Mouse (Mus musculus): Measurements from ENCODE around the gene Mllt3. TPM values are rescaled to one million over a fixed set of nuclear protein-coding genes. Genes with fewer than 3 reads are reported as not detected.

Mllt3 gene
- total and polyA plus RNA-seq, 3 experiments: 3.0 to 30.0 (median 24.7) TPM

DNA sequence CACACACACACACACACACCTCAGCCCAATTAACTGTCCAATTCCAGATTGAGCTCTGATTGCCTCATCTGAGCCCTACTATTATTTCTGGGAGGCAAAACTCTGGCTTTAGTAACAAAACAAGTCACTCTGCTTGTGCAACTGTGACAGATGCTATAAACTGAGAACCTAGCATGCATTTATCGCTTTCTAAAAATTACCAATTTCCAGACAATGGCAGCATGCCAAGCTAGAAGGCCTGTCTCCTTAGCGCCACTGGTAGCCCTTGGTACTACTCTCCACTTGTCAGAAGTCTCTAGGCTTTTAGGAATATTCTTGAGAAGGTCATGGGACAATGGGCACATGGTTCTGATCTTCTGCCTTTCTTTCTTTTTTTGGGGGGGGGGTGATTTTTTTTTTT, 257.4 kb downstream of the Mllt3 start:
- no peak for DNase-seq

DNA sequence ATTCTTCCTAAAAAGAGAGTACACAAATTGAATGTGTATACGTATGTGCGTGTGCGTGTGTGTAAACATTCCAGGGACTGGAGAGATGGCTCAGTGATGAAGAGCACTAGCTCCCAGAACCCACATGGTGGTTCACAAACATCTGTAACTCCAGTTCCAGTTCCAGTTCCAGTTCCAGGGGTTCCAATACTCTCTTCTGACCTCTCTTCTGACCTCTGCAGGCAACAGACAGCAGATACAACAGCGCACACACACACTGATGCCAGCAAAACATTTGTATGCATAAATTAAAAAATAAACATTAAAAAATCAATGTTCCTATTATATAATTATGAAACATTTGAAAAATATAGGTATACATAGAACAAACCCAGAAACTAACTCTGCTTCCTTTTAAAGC, 258.6 kb downstream of the Mllt3 start:
- no peak for DNase-seq

DNA sequence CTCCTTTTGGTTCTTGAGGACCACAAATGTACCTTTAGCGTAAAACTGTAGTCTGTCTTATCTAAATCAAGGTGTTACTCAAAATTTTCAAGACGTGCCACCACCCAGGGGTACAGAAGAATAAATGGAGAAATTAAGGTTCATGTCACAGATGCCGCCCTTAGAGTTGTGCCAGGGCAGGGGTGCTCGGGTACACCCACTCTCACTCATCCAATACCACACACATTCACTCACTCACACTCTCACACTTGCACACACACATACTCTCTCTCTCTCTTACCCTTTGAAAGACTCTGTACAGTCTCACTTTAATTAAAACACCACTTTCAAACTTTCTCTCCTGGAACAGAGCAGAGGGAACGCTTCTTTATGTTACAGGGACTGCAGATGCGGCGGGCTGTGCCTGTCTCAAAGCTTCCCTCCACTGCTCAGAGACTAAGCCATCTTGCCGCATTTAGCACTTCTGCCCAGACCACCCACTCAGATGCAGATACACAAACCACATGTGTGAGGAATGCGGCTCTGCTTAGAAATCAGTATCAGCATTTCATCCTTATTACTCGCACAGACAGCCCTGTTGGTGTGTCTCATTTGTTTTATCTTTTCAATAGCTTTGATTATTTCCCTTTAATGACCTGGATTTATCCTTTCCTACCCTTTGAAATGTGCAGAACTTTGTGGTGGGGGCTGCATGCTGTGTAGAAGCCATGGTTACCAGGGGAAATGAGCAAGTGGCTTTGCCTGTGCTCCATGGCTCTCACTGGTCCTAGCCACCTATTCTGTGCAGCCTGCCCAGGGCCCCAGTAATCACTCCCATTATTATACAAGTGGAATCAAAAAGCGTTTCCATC, 265.2 kb downstream of the Mllt3 start:
- no peak for DNase-seq

GRCm38 (mm10) chr4:87765729-87766128, 267.4 kb downstream of the Mllt3 start:
- DNase-seq: no peak

- DNase-seq: no peak
Observed at GRCm38 (mm10) chr4:87761075-87761474, 272.1 kb downstream of the Mllt3 start.

DNA sequence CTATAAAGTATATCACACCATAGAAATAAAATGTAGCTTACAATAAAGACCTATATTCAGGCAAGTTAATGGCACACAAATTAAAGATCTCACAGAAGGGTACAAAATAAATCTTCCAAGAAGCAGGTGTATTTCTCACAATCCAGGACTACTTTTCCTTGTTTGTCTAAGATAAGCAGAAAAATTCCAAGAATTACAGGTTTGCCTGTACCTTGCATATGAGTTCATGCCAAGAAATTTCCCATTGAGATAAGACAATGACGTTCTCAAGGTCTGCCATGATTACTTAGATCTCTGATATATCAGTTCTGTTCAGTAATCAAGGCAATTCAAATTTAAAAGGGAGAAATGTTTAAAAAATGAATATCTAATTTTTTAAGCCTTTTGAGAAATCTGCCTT, 272.9 kb downstream of the Mllt3 start:
- DNase-seq: no peak

DNA sequence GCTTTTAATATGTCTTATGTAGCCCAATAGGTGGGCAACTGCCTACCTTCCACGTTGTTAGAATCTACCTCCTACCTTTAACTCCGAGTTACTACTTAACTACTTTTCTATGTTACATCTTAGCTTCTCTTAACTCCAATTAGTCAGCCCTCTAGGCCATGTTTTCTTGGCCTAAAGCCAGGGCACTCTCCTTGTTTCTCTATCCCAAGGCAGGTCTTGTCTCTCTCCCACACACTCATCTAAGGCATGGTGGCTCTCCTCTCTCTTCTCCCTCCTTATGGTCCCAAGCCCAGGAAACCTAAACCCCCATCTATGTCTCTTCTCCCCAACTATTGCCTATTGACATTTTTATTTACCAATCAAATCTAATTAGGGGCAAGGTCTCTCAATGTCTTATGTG, 273.5 kb downstream of the Mllt3 start:
- DNase-seq: no peak

GRCm38 (mm10) chr4:87759110-87759509, 274.1 kb downstream of the Mllt3 start:
- DNase-seq: no peak

DNA sequence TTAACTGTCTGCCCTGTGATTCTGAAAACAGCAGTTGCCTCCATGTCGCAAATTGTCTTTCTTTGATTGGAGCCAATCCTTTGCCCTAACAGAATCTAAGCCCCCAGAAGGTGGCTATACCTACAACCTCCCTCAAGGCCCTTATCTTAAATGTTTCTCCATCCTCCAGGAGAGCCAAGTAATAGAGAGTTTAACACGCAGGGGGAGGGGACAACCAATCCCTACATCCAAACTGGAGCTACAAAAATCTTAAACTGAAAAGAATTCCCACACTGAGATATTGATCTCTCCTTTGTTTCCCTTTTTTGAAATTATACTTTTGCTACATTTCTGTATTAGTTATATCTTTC, 281.7 kb downstream of the Mllt3 start:
- DNase-seq: no peak

DNA sequence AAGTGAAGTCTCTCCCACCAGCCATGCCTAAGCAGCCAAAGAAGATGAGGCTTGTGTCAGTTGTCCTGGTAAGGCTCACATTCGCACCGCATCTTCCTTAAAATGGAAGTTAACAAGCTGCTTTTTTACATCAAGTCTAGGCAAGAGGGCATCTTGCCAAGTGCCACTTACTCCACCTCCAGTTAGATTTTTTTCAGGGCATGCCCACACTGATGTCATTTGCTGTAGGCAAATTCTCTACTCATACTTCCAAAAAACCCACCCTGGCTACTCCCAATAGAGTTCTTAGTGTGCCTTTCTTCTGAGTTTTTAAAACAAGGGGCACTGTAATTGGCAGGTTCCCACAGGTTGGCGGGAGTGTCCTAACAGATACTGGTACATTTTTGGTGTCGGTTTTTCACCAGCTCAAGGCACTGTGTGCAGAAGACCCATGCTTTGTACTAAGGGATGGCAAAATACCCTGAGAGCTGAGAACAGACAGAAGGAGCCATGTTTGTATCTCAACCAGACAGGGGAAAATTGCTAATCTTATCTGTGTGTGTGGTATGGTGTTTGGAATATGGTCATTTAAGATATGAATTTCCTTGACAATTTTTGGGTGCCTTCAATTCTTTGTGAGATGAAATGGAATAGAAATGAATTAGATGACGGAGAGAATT, 282.2 kb downstream of the Mllt3 start:
- no peak for DNase-seq

- DNase-seq: peak; percentile 5
Observed at GRCm38 (mm10) chr4:87749532-87750234, 283.5 kb downstream of the Mllt3 start.

DNA sequence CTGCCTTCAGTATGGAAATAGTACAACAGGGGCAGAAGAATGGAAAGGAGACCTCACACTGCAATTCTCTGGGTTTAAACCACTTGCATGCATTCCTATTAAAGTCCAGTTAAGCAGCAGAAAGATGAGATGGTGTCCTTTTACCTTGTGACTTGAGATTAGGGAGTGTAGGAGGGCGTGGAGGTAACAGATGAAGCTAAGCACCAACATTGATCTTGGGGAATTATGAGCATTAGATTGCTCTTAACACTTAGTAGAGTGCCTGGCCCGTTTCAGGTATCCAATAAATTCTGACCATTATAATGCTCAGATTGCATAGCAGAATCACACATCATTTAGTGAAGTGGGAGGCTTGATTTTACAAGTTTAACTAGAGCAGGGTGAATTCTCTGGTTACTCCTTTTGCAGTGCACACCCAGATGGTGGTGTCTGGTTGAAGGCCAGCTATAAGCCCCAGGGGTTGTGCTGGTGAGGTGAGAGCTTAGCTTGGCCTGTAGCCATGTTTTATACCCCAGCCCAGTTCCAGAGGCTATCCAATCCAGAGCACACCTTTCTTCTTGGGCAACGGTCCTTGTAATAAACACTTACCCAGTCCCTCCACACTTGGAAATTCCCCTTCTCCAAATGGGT, 288.0 kb downstream of the Mllt3 start:
- DNase-seq: no peak

DNA sequence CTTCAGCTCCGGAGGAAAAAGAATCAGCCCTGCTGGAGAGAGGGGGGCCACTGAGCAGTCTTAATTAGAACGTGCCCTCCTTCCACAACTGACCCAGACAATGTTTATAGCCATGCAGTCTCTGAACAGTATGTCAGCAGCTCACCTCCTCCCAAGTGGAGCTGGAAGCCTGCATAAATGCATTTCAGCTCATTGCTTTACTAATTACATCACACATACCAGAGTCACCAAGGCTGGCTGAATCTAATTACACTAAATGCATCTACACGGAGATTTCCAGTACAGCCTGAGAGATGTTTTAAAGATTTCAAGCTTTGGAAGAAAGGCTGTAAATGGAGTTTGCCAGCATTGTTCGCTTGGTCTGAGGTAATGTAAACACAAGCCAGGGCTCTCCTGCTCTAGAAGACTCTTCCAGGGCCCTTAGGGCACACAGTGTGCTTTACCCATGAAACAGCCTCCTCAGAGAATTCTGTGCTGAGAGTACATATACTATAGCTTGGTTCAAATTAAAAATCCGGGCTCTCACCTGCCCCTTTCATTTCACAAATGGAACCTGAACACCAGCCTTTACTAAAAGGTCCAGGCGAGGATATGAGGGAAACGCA, 293.5 kb downstream of the Mllt3 start:
- no peak for DNase-seq

DNA sequence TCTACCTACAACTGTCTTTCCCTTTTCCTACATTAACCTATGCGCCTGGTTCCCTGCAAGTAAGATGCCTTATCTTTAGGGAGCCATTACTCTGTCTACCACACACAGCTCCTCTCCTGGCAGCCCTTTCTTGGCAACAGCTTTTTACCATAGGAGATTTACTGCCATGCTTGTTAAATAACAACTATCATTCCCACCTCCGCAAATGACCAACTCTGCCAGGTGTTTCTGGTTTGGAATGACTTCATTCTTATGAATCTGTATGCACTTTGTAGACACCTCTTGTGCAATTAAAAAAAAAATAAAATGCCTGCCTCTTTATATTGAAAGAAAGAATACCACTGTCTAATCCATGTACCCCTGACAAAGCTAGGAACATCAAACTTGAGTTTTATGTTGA, 294.1 kb downstream of the Mllt3 start:
- no peak for DNase-seq

DNA sequence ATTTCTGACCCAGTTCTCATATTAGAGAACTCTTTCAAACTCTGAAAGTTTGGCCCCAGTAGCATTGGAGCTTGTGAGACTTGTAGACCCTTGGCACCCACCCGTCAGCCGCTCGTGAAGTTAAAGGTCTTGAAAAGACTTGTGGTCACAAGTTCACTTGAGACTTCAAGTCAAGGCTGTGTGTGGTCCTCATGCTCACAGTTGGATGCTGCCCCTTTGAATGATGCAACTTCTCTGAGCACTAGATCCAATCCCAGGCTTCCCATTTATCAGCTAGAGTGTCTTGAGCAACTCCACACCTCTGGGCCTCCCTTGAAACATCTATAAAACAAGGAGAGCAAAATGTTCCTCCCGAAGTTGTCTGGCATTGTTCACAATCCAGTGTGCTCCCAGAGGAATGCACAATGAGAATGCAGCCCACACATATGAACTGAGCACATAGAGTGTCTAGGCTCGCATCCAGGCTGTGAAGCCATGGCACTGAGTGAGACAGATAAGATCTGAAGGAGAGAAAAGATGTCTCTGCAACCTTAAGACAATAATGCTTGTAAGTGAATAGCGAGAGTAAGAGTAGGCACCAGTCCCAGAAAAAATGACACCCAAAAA, 295.9 kb downstream of the Mllt3 start:
- no peak for DNase-seq

- DNase-seq: no peak
Observed at GRCm38 (mm10) chr4:87736779-87737178, 296.4 kb downstream of the Mllt3 start.

DNA sequence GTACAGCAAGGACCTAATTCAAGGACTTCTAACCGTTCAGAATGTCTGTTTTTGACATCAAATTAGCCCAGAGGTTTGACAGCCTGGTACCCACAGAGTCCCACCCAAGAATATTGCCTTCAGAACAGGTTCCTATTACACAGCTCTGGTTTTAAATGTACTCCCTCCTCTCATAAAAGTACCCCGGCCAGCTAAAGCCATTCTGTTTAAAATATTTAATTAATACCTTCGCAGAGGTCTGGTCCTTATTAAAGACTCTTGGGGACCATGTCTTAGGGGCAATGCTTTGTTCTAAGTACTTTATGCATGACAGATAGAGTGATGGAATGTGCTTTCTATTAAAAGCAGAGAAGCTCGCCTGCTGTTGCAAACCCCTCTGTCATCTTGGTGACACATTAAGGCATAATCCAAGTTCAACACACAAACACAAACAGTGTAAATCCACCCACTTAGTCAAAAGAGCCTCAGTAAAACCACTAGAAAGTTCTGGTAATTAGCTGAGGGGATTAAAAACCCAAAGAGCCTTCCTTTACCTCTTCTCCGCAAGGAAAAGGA, 302.0 kb downstream of the Mllt3 start:
- DNase-seq: no peak

DNA sequence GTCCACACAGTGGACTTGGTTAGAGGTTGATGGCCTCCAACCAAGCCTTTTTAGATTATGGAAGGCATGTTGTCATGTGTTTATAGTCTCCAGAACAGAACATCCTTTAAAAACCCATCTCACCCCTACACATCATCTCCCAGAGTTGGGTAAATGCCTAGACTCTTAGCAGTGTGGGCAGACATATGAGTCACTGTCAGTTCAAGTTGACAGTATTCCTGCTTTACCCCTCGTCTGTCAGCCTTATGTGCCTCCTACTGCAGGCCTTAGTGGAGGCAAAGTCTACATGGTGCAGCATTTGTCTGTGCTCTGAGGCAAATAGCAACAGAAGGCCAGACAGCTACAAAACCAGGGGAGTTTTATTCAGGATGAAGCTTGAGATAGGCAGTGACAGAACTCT, 304.6 kb downstream of the Mllt3 start:
- DNase-seq: no peak

DNA sequence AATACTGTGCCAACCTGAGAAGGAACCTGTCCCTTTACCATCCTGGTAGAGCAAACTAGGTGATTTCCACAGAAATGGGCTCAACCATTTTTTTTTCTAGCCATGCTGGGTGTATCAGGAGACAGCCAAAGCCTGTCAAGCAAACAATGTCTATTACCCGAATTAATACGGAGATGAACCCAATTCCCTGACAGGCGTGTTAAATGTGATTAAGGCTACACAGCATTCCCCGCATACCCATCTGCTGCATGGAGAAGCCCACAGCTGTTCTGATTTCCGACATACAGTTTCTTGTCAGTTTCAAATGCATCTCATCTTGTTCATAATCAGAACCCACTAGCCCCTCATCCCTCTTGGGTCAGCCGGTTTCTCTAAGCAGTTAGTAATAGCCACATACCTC, 309.7 kb downstream of the Mllt3 start:
- DNase-seq: no peak

Measured in adrenal gland, adult 2 months (tissue).